8 mouse cellular contexts compared by ENCODE assay signal in the genomic region with DNA sequence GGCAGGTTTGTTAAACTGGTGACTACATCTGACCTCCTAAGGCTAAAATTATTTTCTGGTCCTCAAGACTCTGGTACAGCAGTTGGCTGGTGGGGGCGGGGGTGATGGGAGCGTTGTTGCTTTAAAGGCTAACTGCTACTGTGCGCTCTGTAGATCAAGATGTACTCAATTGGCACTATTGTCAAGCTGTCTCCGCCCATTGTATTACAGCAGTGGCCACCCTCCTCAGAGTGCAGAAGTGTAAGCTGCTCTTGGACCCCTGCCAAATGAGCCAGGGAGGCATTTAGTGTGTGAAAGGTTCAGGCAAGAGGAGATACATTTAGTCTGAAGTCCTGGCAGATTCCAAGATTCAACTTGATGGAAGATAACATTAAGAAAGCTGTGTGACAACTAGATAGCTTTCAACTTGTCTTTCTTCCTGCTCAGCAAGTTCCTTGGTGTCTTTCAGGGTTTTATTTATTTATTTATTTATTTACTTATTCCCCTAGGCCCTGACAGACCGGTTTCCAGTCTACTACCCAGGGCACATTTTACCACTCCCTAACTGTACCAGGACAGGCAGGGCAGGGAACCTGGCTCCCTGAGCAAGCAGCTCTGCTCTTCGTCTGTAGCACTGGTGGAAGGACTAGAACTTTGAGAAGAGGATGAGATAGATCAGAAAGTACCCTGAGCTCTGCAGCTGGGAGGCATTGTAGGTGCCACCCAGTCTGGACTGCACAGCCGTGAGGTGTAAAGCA.
DNase-seq lines count a peak whose midpoint lies in the region; ATAC-seq lines count a peak whose summit lies in the region.

No protein-coding gene starts in this region.

- no peak overlapping the region for H3K9ac ChIP-seq in kidney, embryonic 16.5 days (replicated peaks; ENCODE audit: low read length)
- no peak overlapping the region for H3K9ac ChIP-seq in forebrain, embryonic 16.5 days (replicated peaks; ENCODE audit: low read depth, low read length)
- H3K9ac ChIP-seq in midbrain, embryonic 15.5 days: no peak overlapping the region

- no peaks in the 10 kb centered on the region for H3K9me3 ChIP-seq in kidney, embryonic 16.5 days (ENCODE audit: low read length)
- no peaks in the 10 kb centered on the region for H3K9me3 ChIP-seq in forebrain, embryonic 16.5 days (ENCODE audit: control insufficient read depth, low read length)
- H3K9me3 ChIP-seq in midbrain, embryonic 15.5 days: no peaks in the 10 kb centered on the region

- H3K4me2 ChIP-seq in kidney, embryonic 16.5 days (replicated peaks; ENCODE audit: low read depth, low read length): no peak overlapping the region
- H3K4me2 ChIP-seq in forebrain, embryonic 16.5 days (ENCODE audit: low read length): peak overlapping the region; percentile 62
- H3K4me2 ChIP-seq in midbrain, embryonic 15.5 days: peak overlapping the region; percentile 63

- H3K27me3 ChIP-seq in kidney, embryonic 16.5 days (ENCODE audit: insufficient read depth, low read length): peaks cover 6% of the 10 kb centered on the region; the same call in 1 of the 2 replicates
- H3K27me3 ChIP-seq in forebrain, embryonic 16.5 days (replicated peaks; ENCODE audit: control insufficient read depth, insufficient read depth, low read length): no peaks in the 10 kb centered on the region
- no peaks in the 10 kb centered on the region for H3K27me3 ChIP-seq in midbrain, embryonic 15.5 days (replicated peaks)

- no peak overlapping the region for H3K27ac ChIP-seq in kidney, embryonic 16.5 days (ENCODE audit: low read length)
- no peak overlapping the region; the same call in 1 of the 2 replicates for H3K27ac ChIP-seq in forebrain, embryonic 16.5 days (ENCODE audit: low read length)
- no peak overlapping the region for H3K27ac ChIP-seq in midbrain, embryonic 15.5 days

- peak; percentile 53; the same call in 1 of the 2 replicates for ATAC-seq in kidney, embryonic 16.5 days (ENCODE audit: low FRiP score, low TSS enrichment)
- ATAC-seq in forebrain, embryonic 16.5 days: peak; percentile 36; the same call in 1 of the 2 replicates
- ATAC-seq in midbrain, embryonic 15.5 days (replicated peaks): no peak

- no peak for DNase-seq in kidney, adult 8-10 months
- peak; percentile 14 to 48 for DNase-seq in adrenal gland, postnatal 36 days
- peak; percentile 75 for DNase-seq in kidney, postnatal 10 days
- no peak for DNase-seq in thymus, postnatal 10 days (ENCODE audit: low spot score in 2 of 2)
- DNase-seq in frontal cortex, postnatal 14 days (ENCODE audit: low spot score in 2 of 2): no peak

- no peaks in the 10 kb centered on the region for H3K36me3 ChIP-seq in kidney, embryonic 16.5 days (ENCODE audit: insufficient read depth, low read length)
- H3K36me3 ChIP-seq in forebrain, embryonic 16.5 days (ENCODE audit: control insufficient read depth, insufficient read depth): no peaks in the 10 kb centered on the region
- H3K36me3 ChIP-seq in midbrain, embryonic 15.5 days (replicated peaks): no peaks in the 10 kb centered on the region

- no peak overlapping the region for H3K4me3 ChIP-seq in kidney, embryonic 16.5 days (ENCODE audit: low read length)
- peak overlapping the region; percentile 49 for H3K4me3 ChIP-seq in forebrain, embryonic 16.5 days (replicated peaks; ENCODE audit: low read length)
- H3K4me3 ChIP-seq in midbrain, embryonic 15.5 days: 0 out of 2 replicates have a peak overlapping the region, but pooled peaks have one; percentile 54

- 28% methylated on average over 7 of the region's 7 CpGs for WGBS in kidney, embryonic 16.5 days
- 12% methylated on average over 7 of the region's 7 CpGs for WGBS in forebrain, embryonic 16.5 days
- WGBS in midbrain, embryonic 15.5 days: 21% methylated on average over 7 of the region's 7 CpGs

- H3K4me1 ChIP-seq in kidney, embryonic 16.5 days (ENCODE audit: insufficient read depth, low read length): peaks cover 19% of the 10 kb centered on the region; the same call in 1 of the 2 replicates
- peaks cover 37% of the 10 kb centered on the region for H3K4me1 ChIP-seq in forebrain, embryonic 16.5 days (replicated peaks; ENCODE audit: control insufficient read depth, insufficient read depth, low read length)
- H3K4me1 ChIP-seq in midbrain, embryonic 15.5 days: peaks cover 35% of the 10 kb centered on the region

Comparison
In these comparisons a context has a peak if more than half of its experiments do, and no peak if none do; other contexts are left out.
1. DNase-seq: peak in adrenal gland, postnatal 36 days (2 of 2) and kidney, postnatal 10 days (single experiment); none in kidney, adult 8-10 months (0 of 2), thymus, postnatal 10 days (0 of 2) and frontal cortex, postnatal 14 days (0 of 2).